Mouse (Mus musculus) bone marrow macrophage, adult 2 months (primary cell): ENCODE results near the gene Extl2. TPM values are rescaled to one million over a fixed set of nuclear protein-coding genes. Genes with fewer than 3 reads are reported as not detected.

Source experiments
- H3K27ac ChIP-seq: 2 replicates; pipeline ENCODE4 v1.5.1; 2012; ENCODE audit warnings: low read depth, low read length; ENCODE audit not compliant: insufficient read depth
- H3K4me1 ChIP-seq: 2 replicates; pipeline ENCODE4 v1.6.1; 2012; ENCODE audit warnings: low read length; ENCODE audit not compliant: control insufficient read depth, insufficient read depth
- H3K4me3 ChIP-seq: 2 replicates; pipeline ENCODE4 v1.5.1; 2012; ENCODE audit warnings: mild to moderate bottlenecking, low read length, moderate library complexity; ENCODE audit not compliant: insufficient read depth
- CTCF ChIP-seq: IDR thresholded peaks from 2 replicates; pipeline ENCODE4 v1.5.1; 2012; ENCODE audit warnings: low read depth, mild to moderate bottlenecking, low read length, moderate library complexity
- POLR2A ChIP-seq: IDR thresholded peaks from 2 replicates; pipeline ENCODE4 v1.6.1; 2012; ENCODE audit warnings: mild to moderate bottlenecking, low read depth, low read length, borderline replicate concordance
- polyA plus RNA-seq: library from polyadenylated mRNA; stranded (reverse); fragments of >200 nt; gene quantifications from 2 replicates; pipeline ENCODE4 v1.2.4, GENCODE M21; 2012; ENCODE audit not compliant: missing spikeins, insufficient read depth, insufficient read length

The Extl2 gene
- polyA plus RNA-seq, 1 experiment: 9.8 TPM

DNA sequence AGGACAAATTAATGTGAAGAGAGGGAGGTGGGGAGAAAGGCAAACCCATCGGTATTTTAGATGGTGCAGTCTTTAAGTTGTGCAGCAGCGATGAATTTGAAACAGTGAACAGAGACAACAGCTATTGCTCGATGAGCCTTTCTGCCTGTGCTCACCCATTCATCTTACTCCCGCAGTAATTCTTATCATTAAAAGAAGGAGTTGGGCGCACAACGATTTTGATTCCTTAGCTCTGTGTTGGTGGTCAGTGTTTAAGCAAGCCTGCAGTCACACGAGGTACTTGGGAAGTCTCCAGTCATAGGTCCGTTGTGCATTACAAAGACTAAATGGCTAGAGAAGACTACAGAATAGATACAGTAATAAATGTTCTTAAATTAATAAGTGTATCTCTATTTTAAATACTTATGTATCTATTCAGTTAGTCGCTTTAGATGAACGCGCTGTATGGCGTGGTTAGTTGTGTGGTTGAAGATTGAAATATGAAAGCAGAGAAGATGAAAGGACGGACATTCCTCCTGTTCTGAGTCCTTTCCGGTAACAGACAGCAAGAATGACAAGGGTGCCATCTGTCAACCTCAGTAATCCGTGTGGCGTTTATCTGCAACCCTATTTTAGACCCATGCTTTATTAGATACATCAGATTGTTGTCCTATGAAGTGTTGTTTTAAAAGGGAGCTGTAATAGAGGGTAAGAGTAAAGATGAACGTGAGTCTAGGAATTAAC lies 2.5 kb downstream of the Extl2 start:
- no peak for TF ChIP-seq POLR2A
- TF ChIP-seq CTCF: no peak
- no peak overlapping the region for H3K4me3 ChIP-seq
- no peak overlapping the region for H3K27ac ChIP-seq
- peaks cover 6% of the 10 kb centered on the region; the same call in 1 of the 2 replicates for H3K4me1 ChIP-seq

DNA sequence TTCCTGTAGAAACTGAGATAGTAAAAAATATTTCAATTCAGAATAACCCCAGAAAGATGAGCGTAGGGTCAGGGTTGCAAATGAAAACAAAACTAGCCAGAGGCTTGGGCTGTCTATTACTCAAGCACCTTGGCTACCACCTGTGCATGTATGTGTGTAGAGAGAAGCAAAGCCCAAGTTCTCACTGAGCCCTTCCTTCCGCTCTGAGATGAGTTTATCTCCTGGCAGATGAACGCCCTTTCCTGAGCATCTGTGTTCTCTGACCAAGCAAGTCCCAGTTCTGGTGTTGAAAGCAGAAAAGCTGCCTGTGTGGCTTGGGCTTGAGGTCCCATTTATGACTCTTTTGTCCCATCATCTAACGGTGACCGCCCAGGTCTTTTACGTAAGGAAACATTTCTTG lies 7.6 kb downstream of the Extl2 start:
- no peaks in the 10 kb centered on the region for H3K4me1 ChIP-seq
- H3K27ac ChIP-seq: no peak overlapping the region
- TF ChIP-seq POLR2A: no peak
- TF ChIP-seq CTCF: no peak
- no peak overlapping the region for H3K4me3 ChIP-seq

DNA sequence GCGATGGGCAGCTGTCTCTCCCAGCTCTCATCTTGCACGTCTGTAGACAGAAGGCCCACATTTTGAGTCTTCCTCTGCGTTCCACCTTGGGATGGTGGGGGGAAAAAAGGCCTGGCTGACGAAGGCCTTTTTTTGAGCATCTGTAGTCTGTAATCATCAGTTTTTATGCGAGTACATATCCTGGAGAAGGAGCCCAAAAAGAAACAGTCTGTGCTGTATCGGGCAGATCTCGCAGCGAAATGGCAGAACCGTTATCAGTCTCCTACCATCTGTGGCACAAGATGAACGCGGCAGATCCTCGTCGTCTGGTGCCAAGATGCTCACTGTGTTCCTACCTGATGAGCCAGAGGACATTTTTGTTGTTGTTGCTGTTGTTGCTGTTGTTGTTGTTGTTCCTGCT lies 8.9 kb downstream of the Extl2 start:
- Histone ChIP-seq H3K4me3 (no peak overlapping the region), H3K27ac (no peak overlapping the region), H3K4me1 (no peaks in the 10 kb centered on the region)
- TF ChIP-seq POLR2A: no peak
- no peak for TF ChIP-seq CTCF

DNA sequence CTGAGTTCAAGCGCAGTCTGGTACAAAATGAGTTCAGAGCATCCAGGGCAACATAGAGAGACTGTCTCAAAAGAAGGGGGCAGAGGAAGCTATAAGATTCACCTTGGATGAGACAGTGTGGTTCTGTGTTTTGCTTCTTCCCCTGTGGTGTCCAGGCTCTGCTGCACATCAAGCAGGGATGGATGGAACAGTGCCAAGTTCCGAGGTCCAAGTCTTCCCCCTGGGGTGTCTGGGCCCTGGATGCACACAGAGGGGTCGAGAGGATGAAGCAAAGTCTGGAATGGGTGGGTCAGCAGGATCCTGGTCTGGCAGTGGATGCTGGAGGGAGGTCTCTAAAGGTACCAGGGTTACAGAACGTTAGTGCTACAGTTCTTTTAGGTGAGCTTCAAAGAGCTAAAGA lies 11.3 kb downstream of the Extl2 start:
- H3K27ac ChIP-seq: no peak overlapping the region
- no peak overlapping the region for H3K4me3 ChIP-seq
- H3K4me1 ChIP-seq: no peaks in the 10 kb centered on the region
- TF ChIP-seq CTCF (no peak), POLR2A (no peak)

DNA sequence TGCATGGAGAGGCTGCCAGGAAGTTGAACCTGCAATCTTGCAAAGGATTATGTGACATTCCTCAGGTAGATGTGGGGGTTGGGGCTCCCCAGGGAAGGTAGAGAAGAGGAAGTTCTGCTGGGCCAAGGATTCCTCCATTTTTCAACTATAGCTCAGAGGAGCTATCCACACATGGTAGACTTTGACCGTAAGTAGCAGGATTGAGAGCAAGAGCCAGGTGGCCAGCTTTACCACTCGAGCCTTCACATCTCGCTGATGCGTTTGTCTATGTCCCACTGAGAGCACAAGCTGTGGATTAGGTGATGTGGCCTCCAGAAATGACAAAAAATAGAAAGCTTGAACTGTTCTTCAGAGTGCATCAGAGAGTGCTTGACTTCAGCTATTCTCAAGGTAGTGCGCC lies 11.9 kb downstream of the Extl2 start:
- Histone ChIP-seq H3K4me3 (no peak overlapping the region), H3K4me1 (no peaks in the 10 kb centered on the region), H3K27ac (no peak overlapping the region)
- no peak for TF ChIP-seq CTCF
- no peak for TF ChIP-seq POLR2A

DNA sequence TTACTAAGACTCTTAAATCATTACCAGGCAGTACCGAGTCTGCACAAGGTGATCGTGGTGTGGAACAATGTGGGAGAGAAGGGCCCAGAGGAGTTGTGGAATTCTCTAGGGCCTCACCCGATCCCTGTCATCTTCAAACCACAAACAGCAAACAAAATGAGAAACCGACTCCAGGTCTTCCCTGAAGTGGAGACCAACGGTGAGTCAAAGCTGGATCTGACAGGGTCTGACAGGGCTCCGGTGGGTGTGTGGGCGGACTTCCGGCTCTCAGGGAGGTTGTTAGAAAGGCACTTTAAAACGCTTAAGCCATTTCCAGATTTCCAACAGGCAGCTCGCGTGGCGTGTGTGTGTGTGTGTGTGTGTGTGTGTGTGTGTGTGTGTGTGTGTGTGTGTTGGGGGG lies 17.0 kb downstream of the Extl2 start:
- Histone ChIP-seq H3K4me1 (no peaks in the 10 kb centered on the region), H3K27ac (no peak overlapping the region), H3K4me3 (no peak overlapping the region)
- TF ChIP-seq POLR2A (no peak), CTCF (no peak)

DNA sequence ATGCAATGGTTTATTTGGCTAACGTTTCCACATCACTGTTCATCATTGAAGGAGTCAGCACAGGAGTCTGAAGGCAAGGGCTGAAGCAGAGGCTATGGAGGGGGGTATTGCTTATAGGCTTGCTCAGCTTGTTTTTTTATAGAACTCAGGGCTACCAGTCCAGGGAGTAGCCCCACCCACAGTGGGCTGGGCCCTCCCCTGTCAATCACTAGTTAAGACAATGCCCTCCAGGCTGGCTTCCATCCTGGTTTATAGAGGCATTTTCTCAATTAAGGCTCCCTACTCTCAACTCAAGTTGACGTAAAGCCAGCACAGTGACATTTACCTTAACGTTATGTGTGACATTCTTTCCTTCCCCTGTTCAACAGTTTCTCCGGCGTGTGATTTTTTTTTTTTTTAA lies 17.4 kb downstream of the Extl2 start:
- Histone ChIP-seq H3K4me1 (no peaks in the 10 kb centered on the region), H3K4me3 (no peak overlapping the region), H3K27ac (no peak overlapping the region)
- TF ChIP-seq CTCF (no peak), POLR2A (no peak)

DNA sequence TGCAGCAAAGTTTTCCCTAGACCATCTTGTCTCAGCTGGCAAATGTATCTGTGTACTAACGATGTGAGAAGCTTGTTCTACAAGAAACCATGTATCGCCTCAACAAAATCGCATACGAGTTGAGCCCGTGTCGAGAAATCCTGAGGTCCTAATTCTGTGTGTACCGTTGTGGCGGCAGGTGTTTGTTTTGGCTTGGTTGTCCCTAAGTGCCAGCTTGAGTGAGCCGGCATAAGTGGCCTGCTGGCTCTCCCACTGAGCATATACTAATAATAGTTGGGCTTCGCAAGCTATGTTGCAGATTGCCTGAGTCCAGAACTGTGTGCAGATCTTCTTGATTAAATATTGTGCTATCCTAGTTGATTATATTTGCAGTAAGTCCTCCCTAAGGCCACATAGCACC lies 18.4 kb downstream of the Extl2 start:
- no peak for TF ChIP-seq CTCF
- TF ChIP-seq POLR2A: no peak
- Histone ChIP-seq H3K27ac (no peak overlapping the region), H3K4me1 (no peaks in the 10 kb centered on the region), H3K4me3 (no peak overlapping the region)

DNA sequence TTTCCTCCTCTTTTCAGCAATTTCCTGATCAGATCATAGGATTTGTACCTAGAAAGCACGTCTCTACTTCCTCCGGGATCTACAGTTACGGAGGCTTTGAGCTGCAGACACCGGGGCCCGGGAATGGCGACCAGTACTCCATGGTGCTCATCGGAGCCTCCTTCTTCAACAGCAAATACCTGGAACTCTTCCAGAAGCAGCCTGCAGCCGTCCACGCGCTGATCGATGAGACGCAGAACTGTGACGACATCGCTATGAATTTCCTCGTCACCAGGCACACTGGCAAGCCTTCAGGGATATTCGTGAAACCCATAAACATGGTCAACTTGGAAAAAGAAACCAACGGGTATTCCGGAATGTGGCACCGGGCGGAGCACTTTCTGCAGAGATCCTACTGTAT lies 19.7 kb downstream of the Extl2 start:
- Histone ChIP-seq H3K4me3 (no peak overlapping the region), H3K4me1 (no peaks in the 10 kb centered on the region), H3K27ac (no peak overlapping the region)
- TF ChIP-seq POLR2A (no peak), CTCF (no peak)

DNA sequence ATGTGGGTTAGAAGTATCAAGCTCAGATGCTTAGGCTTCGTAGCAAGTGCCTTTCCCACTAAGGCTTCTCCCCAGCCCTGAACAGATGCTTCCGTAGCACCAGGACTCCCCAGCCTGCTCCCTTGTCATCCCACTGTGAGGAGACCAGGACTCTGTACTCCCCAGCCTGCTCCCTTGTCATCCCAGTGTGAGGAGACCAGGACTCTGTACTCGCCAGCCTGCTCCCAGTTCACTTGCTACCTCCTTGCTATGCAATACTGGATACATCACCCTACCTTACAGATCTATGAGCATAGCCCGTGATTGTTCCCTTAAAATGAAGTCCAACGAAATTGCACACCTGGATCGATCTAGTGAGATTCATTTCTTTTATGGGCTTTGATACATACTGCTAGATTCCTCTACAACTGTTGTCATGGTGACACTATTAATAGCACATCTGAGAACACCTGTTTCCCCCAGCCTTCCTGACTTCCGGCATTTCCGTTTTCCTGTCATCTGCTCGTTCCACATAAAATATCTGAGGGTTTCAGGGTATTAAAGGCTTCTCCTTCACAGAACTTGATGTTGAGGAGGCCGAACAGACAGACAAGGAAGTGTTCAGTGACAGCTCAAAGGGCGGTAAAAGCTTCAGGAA lies 23.0 kb downstream of the Extl2 start:
- Histone ChIP-seq H3K4me1 (no peaks in the 10 kb centered on the region), H3K27ac (no peak overlapping the region), H3K4me3 (no peak overlapping the region)
- no peak for TF ChIP-seq CTCF
- TF ChIP-seq POLR2A: no peak

DNA sequence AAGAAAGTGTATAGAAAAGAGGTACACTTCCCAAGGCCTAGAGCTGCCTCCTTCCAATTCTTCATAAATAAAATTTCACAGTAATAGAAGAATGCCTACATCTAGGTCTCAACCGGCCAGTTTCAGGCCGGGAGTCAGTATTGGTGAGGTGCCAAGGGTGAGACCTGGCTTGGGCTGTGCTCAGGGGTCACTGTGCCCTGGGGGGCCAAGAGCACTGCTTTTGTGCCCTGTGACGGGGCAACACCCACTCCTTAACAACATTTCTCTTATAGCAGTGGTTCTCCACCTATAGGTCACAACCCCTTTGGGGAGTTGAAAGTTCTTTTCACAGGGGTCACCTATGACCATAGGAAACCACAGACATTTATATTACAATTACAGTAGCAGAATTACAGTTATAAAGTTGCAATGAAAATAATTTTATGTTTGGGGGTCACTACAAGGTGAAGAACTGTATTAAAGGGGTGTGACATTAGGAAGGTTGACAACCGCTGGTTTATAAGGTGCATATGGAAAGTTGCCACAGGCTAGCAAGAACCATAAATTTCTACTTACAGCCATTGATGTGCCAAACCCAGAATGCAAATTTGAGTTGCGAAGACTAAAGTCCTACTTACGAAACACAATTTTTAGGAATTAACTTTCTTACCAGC lies 26.1 kb downstream of the Extl2 start:
- Histone ChIP-seq H3K4me3 (no peak overlapping the region), H3K27ac (no peak overlapping the region), H3K4me1 (no peaks in the 10 kb centered on the region)
- TF ChIP-seq POLR2A: no peak
- TF ChIP-seq CTCF: no peak
